Mouse (Mus musculus): ENCODE data around the gene Cry2. TPM values are rescaled to one million over a fixed set of nuclear protein-coding genes. Genes with fewer than 3 reads are reported as not detected.

The Cry2 gene
- total RNA-seq, 2 experiments from 2014 or later = 21.8 to 33.4 TPM

- DNase-seq = peak in 1 of 2 experiments; percentile 41
- intact Hi-C loops (cut with DNase I) = no loop called here
Observed at GRCm38 (mm10) chr2:92390206-92390930, 43.5 kb downstream of the Cry2 start.

DNA sequence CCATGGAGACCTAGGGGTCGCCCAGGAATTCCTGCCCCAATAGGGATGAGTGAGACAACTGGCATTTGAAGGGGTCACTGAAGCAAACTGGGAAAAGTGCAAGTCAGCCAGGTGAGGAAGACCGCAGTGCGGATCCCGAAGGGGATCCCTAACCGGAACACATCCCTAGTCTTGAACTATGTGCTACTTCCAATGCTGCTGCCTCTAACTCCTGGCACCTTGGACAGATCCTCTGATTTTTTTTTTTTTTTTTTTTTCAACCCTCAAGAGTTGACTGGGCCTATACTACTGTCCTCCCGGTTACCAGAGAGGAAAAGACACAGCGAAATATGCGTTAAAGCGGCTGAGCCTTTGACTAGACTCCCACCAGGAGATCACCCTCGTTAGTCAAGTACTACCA lies 44.2 kb downstream of the Cry2 start:
- intact Hi-C loops (cut with DNase I) = no loop called here
- no peak for DNase-seq

DNA sequence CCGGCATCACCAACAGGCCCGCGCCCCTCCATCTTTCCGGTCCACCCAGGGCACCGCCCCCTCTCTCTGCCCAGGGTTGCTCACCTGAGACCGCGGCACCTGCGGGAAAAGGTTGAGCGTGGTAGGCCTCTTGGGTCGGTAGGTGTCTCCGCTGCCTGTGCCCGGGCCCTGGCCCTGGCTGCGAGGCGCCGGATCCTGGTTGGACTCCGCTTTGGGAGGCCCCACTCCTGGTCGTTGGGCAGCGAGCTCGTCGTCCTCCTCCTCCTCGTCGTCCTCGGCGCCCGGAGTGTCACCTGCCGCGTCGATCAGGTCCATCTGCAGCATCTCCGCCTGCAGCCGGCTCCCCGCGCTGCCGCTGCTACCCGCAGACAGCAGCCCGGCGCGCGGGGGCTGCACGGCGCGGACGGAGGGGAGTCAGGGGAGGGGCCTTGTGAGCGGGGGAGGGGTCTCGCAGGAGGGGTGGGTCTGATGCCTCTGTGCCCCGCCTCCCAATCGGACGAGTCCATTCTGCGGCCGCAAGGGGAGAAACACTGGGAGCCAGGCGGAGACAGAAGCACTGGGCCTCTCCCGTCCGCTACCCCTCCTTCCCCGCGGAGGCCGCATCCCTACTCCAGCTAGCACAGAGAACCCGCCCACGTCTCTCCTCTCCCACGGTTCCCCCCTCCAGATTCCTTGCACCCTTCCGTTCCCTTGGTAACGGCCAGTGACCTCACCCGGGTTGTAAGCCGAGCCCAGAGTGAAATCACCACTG lies 44.8 kb downstream of the Cry2 start:
- intact Hi-C loops (cut with DNase I) = no loop called here
- peak; percentile 70 to 82 for DNase-seq

GRCm38 (mm10) chr2:92388081-92388517 lies 45.7 kb downstream of the Cry2 start:
- no peak for DNase-seq
- intact Hi-C loops (cut with DNase I) = no loop called here

GRCm38 (mm10) chr2:92387646-92388045 lies 46.2 kb downstream of the Cry2 start:
- intact Hi-C loops (cut with DNase I) = no loop called here

GRCm38 (mm10) chr2:92386821-92387570 lies 46.8 kb downstream of the Cry2 start:
- intact Hi-C loops (cut with DNase I) = no loop called here
- no peak for DNase-seq

More at GRCm38 (mm10) chr2:92387646-92388045, 46.2 kb downstream of the Cry2 start:
- no peak for DNase-seq

DNA sequence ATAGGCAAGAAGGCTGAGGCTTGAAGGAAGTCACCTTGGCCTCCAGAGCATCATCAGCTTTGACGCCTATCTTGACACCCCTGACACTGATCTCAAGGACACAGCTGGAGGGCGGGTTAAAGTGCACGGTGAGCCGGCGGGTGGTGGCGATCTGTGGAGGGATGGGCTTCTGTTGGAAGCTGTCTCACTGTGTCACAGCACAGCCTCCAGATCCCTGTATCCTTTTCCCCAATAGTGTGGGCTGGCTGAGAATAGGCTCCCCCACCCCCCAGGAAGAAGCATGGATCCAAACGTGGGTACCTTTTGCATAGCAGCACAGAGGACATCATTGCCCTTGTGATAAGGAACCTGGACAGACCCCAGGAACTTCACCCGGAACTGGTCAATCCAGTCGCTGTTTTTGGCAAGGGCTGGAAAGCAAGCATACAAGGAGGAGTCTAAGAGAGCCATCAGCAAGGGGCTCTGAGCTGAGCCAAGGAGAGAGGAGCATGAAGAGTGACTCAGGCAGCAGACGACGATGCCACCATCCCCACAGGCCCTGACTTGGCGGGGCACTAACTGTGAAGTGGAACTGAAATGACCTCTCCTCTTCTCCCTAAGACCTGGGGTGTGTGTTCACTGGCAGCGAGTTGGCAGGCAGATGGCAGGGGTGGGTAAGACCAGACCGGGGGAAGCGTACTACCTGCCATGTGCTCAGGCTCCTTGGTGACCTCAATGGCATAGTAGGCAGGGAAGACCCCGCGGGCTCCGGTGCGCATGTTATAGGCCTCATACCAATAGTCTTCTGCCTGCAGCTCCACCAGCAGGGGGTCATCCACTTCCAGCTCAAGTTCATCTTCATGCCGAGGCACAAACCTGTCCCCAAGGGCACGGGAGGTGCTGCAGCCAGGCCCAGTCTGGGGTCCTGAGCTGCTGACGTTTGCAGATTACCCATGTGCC lies 48.5 kb downstream of the Cry2 start:
- no peak for DNase-seq
- intact Hi-C loops (cut with DNase I) = no loop called here

GRCm38 (mm10) chr2:92384101-92384500 lies 49.7 kb downstream of the Cry2 start:
- no peak for DNase-seq
- intact Hi-C loops (cut with DNase I) = no loop called here

GRCm38 (mm10) chr2:92382759-92383158 lies 51.1 kb downstream of the Cry2 start:
- intact Hi-C loops (cut with DNase I) = no loop called here
- no peak for DNase-seq

- DNase-seq = no peak
- intact Hi-C loops (cut with DNase I) = no loop called here
Observed at GRCm38 (mm10) chr2:92381901-92382588, 51.8 kb downstream of the Cry2 start, which contains the start of gene 1700029I15Rik. Gene 1700029I15Rik (plus strand): TSS chr2:92382538.

- DNase-seq = no peak
- intact Hi-C loops (cut with DNase I) = no loop called here
Observed at GRCm38 (mm10) chr2:92381161-92381560, 52.7 kb downstream of the Cry2 start.

GRCm38 (mm10) chr2:92380495-92381050 lies 53.3 kb downstream of the Cry2 start:
- intact Hi-C loops (cut with DNase I) = no loop called here
- DNase-seq = no peak

DNA sequence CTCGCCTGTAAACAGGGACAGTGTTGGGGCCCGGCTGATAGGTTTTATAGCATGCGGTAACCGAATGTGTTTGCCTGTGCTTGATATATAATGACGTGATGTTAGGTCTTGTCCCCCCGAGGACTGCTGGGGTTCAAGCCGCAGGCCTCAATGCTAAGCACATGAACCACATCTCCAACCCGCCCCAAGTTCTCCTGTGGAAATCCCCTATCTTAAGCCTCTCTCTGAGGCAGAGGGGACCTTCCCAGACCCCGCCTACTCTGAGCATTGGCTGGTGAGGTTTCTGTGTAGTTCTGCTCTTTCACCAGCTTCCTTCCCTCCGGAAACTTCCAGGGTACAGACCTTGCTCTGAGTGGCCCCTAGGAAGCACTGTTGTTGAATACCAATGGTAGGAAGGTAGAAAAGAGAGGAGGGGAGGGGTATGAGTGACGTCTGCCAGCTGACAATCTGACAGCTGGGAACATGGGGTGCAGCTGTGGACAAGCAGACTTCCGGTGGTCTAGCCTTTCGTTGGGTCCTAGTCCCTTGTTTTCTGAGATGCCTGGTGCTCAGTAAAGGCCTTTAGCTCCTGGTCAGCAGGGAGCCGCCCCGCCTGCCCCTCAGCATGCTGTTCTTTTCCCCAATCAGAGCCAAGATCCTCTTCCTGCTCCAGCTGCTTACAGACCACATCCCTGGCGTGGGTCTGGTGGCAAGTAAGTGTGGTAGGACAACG lies 53.9 kb downstream of the Cry2 start:
- DNase-seq = no peak
- intact Hi-C loops (cut with DNase I) = no loop called here

DNA sequence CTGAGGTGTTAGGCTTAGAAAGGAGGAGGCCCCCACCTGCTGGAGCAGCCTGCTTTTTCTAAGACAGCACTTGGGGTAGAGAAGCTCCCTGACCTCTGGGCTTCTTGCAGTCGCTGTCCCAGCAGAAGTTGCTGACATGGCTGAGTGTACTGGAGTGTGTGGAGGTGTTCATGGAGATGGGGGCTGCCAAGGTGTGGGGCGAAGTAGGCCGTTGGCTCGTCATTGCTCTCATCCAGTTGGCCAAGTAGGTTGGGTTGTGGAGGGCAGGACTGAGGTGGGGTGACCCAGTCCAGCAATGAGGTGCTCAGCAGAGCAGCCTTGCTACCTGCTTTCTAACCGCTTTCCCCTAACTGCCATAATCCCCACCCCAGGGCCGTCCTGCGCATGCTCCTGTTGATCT lies 56.5 kb downstream of the Cry2 start:
- DNase-seq = no peak
- intact Hi-C loops (cut with DNase I) = no loop called here

GRCm38 (mm10) chr2:92376300-92376699 lies 57.5 kb downstream of the Cry2 start:
- intact Hi-C loops (cut with DNase I) = no loop called here
- DNase-seq = no peak

- intact Hi-C loops (cut with DNase I) = loop anchor here (2.0 kb wide), 1 partner anchor 63 kb away; no protein-coding TSS in a partner anchor
- DNase-seq = no peak
Observed at GRCm38 (mm10) chr2:92375788-92376187, 58.1 kb downstream of the Cry2 start.

DNA sequence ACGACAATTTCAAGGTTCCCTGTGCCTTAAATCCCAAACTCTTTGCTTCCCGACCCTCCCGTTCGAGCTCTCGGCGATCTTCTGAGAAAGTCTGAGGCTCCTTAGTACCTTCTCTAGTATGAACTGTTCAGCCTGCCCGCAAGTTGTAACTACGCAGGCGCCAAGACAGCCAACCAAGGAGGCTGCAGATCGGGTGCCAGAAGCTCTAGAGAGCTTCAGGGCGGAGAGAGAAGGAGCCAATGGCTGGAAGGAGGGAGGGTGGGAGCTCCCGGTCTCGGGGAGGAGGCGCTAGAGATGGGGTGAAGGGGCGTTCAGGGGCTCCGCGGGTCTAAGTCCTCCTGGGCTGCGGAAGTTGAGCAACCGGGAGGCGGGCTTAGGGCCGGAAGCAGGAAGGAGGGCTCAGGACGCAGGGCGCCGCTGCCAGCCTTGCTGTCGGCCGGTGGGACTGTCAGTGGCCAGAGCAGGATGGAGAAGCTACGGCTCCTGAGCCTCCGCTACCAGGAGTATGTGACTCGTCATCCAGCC lies 58.7 kb downstream of the Cry2 start:
- peak; percentile 95 for DNase-seq
- intact Hi-C loops (cut with DNase I) = loop anchor here (2.0 kb wide), 1 partner anchor 64 kb away; no protein-coding TSS in a partner anchor

GRCm38 (mm10) chr2:92374514-92374913 lies 59.3 kb downstream of the Cry2 start, which contains the start of the genes Pex16 and Large2:
Gene Pex16 (plus strand): TSS chr2:92374676.
Gene Large2 (minus strand): TSS chr2:92374869.
- peak in 1 of 2 experiments; percentile 26 for DNase-seq
- intact Hi-C loops (cut with DNase I) = loop anchor here (2.0 kb wide), 1 partner anchor 64 kb away; no protein-coding TSS in a partner anchor
